Mouse (Mus musculus) limb, embryonic 14.5 days (tissue): Measurements from ENCODE around the gene Stk17b. TPM values are rescaled to one million over a fixed set of nuclear protein-coding genes. Genes with fewer than 3 reads are reported as not detected.

Experiments
- ATAC-seq: fragments of 200-750 bp; cut with Nextera tagmentation; 2 replicates; pipeline ENCODE4 v1.8.0; 2017; ENCODE audit warnings: low read depth, moderate number of reproducible peaks, moderate TSS enrichment; ENCODE audit not compliant: low FRiP score
- DNase-seq: peaks from one replicate; pipeline ENCODE4 v3.0.0-alpha.2; 2015; ENCODE audit warnings: low spot score
- H3K27ac ChIP-seq: fragments of 300-500 bp; sonication (generic); replicated peaks from 2 replicates; pipeline ENCODE4 v1.5.1; 2014; ENCODE audit warnings: low read depth, mild to moderate bottlenecking, low read length, moderate library complexity, mixed read lengths
- H3K27me3 ChIP-seq: fragments of 300-500 bp; sonication (generic); 2 replicates; pipeline ENCODE4 v1.6.1; 2014; ENCODE audit warnings: low read length, mixed read lengths; ENCODE audit not compliant: control insufficient read depth, insufficient read depth
- H3K36me3 ChIP-seq: fragments of 300-500 bp; sonication (generic); 2 replicates; pipeline ENCODE4 v1.6.1; 2014; ENCODE audit warnings: mild to moderate bottlenecking, low read length, moderate library complexity, mixed read lengths; ENCODE audit not compliant: control insufficient read depth, insufficient read depth
- H3K4me1 ChIP-seq: fragments of 300-500 bp; sonication (generic); 2 replicates; pipeline ENCODE4 v1.6.1; 2014; ENCODE audit warnings: antibody characterized with exemption, low read length, mixed read lengths; ENCODE audit not compliant: control insufficient read depth, insufficient read depth
- H3K4me2 ChIP-seq: fragments of 300-500 bp; sonication (generic); replicated peaks from 2 replicates; pipeline ENCODE4 v1.6.1; 2014; ENCODE audit warnings: low read depth, mild to moderate bottlenecking, low read length, moderate library complexity; ENCODE audit not compliant: severe bottlenecking
- H3K4me3 ChIP-seq: fragments of 300-500 bp; sonication (generic); replicated peaks from 2 replicates; pipeline ENCODE4 v1.5.1; 2014; ENCODE audit warnings: low read length
- H3K9ac ChIP-seq: fragments of 300-500 bp; sonication (generic); 2 replicates; pipeline ENCODE4 v1.6.1; 2014; ENCODE audit warnings: mild to moderate bottlenecking, low read depth, low read length, moderate library complexity; ENCODE audit not compliant: severe bottlenecking
- H3K9me3 ChIP-seq: fragments of 300-500 bp; sonication (generic); 2 replicates; pipeline ENCODE4 v1.6.1; 2016; ENCODE audit warnings: low read length; ENCODE audit not compliant: control insufficient read depth
- POLR2A ChIP-seq: fragments of 200-500 bp; IDR thresholded peaks from 2 replicates; pipeline ENCODE4 v1.8.0; 2012; ENCODE audit warnings: inconsistent platforms, mild to moderate bottlenecking, moderate library complexity, borderline replicate concordance; ENCODE audit not compliant: insufficient read depth, insufficient read length; ENCODE audit errors: extremely low read depth
- WGBS: fragments of 180-500 bp; shearing (Covaris S2); extraction: QIAGEN DNeasy Blood & Tissue Kit; methylation state at CpG from one replicate; pipeline ENCODE4 v1.1.7; 2014; 5-methylcytosine and 5-hydroxymethylcytosine counted together
- polyA plus RNA-seq, 2 experiments: library from polyadenylated mRNA; depleted of rRNA in 1 of 2; stranded (reverse) in 1 of 2; unstranded in 1 of 2; fragments of >200 nt; fragmentation: Nextera tagmentation in 1 of 2; extraction: Ambion mirVana in 1 of 2; gene quantifications; 2 replicates each; pipeline versions ENCODE4 v1.2.1 to v1.2.3; 2012 to 2014

Stk17b gene
- polyA plus RNA-seq, 2 experiments: 6.4 to 14.7 TPM

DNA sequence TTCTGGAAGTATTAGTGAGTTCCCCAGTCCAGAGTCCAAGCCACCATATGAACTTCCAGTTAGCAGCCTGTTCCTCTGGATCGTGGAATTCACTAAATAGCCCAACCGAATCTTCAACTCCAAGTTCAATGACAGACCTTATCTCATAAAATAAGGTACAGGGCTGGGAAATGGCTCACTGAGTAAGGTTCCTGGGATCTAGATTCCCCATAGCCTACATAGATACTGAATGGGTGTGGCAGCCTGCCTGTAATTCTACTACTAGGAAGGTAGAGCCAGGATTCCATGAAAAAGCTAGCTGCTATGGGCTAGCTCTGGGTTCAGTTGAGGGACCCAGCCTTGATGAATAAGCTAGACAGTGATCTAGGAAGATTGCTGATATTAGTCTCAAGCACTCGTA is 48.4 kb downstream of the Stk17b start:
- Histone ChIP-seq H3K27ac (no peak overlapping the region), H3K9me3 (no peaks in the 10 kb centered on the region), H3K4me2 (no peak overlapping the region), H3K27me3 (no peaks in the 10 kb centered on the region), H3K4me1 (no peaks in the 10 kb centered on the region), H3K9ac (no peak overlapping the region), H3K4me3 (no peak overlapping the region), H3K36me3 (no peaks in the 10 kb centered on the region)
- no peak for DNase-seq
- TF ChIP-seq POLR2A: no peak
- ATAC-seq: no peak
- 94% methylated on average over 3 of the region's 3 CpGs for WGBS

DNA sequence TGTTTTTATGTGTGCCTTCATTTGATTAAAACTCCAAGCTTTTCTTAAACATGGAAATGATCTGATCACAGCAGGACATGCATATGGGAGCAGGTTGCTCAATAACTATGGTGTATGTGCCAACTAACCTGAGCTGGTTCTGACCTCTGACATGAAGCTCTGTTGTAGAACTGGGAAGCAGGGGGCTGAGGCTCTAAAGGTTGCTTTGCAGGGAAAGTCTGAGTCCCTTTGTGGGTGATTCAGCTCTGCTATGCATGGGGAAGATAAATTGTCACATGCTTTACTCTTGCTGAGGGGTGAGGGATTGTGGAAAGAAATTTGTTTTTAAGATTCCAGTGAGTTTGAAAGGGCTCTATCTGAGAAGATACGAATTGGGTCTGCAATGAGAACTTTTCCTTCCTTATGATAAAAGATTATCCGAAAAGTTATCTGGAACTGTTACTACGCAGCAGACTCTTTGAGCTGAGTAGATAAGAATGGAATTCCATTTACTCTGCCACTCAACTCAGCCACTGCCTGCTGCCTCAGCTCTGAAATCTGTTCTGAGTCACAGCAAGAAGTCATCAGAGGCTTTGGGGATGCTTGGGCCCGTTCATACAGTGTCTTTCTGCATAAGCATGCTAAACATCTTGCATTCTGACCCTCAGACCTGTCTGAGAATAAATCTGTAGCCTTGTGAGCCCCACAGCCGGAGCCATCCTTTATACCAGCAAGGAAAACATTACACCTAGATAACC is 56.4 kb downstream of the Stk17b start:
- H3K4me1 ChIP-seq: no peaks in the 10 kb centered on the region
- H3K27ac ChIP-seq: no peak overlapping the region
- no peaks in the 10 kb centered on the region for H3K36me3 ChIP-seq
- H3K4me2 ChIP-seq: no peak overlapping the region
- DNase-seq (no peak), ATAC-seq (no peak)
- 82% methylated on average over 5 of the region's 5 CpGs for WGBS
- no peak overlapping the region for H3K4me3 ChIP-seq
- no peaks in the 10 kb centered on the region for H3K27me3 ChIP-seq
- no peak for TF ChIP-seq POLR2A
- no peaks in the 10 kb centered on the region for H3K9me3 ChIP-seq
- no peak overlapping the region for H3K9ac ChIP-seq

DNA sequence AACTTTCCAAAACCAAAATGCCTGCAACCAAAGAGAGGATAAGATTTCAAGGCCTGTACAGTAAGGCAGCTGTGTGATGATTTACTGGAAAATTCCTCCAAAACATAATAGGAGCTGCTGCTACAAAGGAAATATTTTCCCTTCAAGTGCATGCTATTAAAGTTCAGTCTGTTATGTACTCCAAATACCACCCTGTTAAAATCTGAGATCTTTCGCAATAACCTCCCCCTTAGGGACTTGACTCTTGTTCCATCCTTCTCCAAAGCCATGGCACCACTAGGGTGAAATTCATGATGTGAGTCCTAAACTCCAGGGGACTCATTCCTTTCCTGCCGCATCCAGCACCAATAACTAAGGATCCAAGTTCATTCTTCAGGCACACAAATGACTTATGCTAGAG is 58.1 kb downstream of the Stk17b start:
- Histone ChIP-seq H3K36me3 (no peaks in the 10 kb centered on the region), H3K27me3 (no peaks in the 10 kb centered on the region), H3K9me3 (no peaks in the 10 kb centered on the region), H3K4me3 (no peak overlapping the region), H3K4me2 (no peak overlapping the region), H3K4me1 (no peaks in the 10 kb centered on the region), H3K9ac (no peak overlapping the region), H3K27ac (no peak overlapping the region)
- TF ChIP-seq POLR2A: no peak
- DNase-seq (no peak), ATAC-seq (no peak)
- 74% methylated on average over 2 of the region's 2 CpGs for WGBS

DNA sequence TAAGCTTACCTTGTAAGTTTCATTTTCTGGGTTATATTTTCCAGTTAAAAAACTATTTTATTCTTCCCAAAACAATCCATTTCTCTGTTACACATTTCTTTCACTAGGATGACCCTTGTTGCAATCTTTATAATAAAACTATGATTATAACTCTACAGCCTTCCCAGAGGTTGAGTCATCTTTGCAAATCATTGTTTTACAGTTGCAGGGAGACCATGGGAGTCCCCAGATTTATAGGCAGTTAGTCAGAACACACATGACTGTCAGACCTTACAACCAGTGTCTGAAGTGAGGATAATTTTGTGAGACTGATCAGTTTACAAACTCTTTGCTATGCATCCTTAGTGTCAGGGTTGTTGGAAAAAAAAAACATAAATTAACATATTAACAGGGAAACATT is 63.7 kb downstream of the Stk17b start:
- no peaks in the 10 kb centered on the region for H3K36me3 ChIP-seq
- H3K4me2 ChIP-seq: no peak overlapping the region
- ATAC-seq: no peak
- H3K4me1 ChIP-seq: no peaks in the 10 kb centered on the region
- no peak overlapping the region for H3K9ac ChIP-seq
- TF ChIP-seq POLR2A: no peak
- no peaks in the 10 kb centered on the region for H3K27me3 ChIP-seq
- no peaks in the 10 kb centered on the region for H3K9me3 ChIP-seq
- no peak for DNase-seq
- no peak overlapping the region for H3K27ac ChIP-seq
- H3K4me3 ChIP-seq: no peak overlapping the region

DNA sequence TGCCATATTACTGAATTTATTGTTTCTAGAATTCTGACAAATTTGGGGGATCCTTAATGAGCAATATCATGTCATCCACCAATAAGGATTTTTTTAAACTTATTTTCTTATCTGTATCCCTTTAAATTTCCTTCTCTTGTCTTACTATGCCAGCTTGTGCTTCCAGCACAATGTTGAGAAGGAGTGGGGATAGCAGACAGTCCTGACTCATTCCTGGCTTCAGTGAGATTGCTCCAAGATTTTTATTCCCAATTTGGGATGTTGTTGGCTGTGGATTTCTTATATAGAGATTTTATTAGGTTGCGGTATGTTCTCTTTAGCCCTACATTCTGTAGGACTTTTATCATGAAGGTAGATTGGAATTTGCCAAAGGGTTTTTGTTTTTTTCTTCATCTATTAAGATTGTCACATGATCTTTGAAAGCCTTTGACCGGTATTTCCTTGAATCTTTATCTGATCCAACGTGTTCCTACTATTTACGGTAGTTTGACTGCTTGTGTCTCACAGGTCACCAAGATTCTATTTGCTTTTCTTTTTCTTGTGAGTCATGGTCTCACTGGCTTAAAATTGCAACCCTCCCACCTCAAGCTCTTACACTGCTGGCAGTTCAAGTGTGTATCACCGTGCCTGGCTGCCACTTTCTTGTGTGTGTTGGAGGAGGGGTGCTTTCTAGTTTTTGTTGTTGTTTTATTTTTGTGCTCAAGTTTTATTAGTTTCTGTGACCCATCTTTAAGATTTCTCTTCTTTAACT is 64.2 kb downstream of the Stk17b start:
- WGBS: 84% methylated on average over 5 of the region's 5 CpGs
- no peak for ATAC-seq

More for the DNA sequence above, 64.2 kb downstream of the Stk17b start:
- Histone ChIP-seq H3K27ac (no peak overlapping the region), H3K9me3 (no peaks in the 10 kb centered on the region), H3K4me3 (no peak overlapping the region), H3K4me1 (no peaks in the 10 kb centered on the region), H3K9ac (no peak overlapping the region), H3K4me2 (no peak overlapping the region), H3K36me3 (no peaks in the 10 kb centered on the region), H3K27me3 (no peaks in the 10 kb centered on the region)
- TF ChIP-seq POLR2A: no peak
- no peak for DNase-seq
